Mouse (Mus musculus) heart, embryonic 14.5 days (tissue): ENCODE results near the gene Tnfaip3. TPM values are rescaled to one million over a fixed set of nuclear protein-coding genes. Genes with fewer than 3 reads are reported as not detected.

ENCODE experiments used
- ATAC-seq: fragments of 200-750 bp; cut with Nextera tagmentation; 2 replicates; pipeline ENCODE4 v1.8.0; 2017; ENCODE audit warnings: low read depth, moderate TSS enrichment; ENCODE audit not compliant: insufficient number of reproducible peaks, insufficient read depth, low FRiP score
- H3K27ac ChIP-seq, 2 experiments: fragments of 200-500 bp in 1 of 2; fragments of 300-500 bp in 1 of 2; sonication (generic) in 1 of 2; replicated peaks in 1 of 2; 2 replicates each; pipeline ENCODE4 v1.5.1; 2012 to 2014; ENCODE audit warnings: low read depth in 2 of 2, low read length in 2 of 2, control low read depth in 1 of 2, mild to moderate bottlenecking in 1 of 2, mixed read lengths in 1 of 2; ENCODE audit not compliant: control insufficient read depth in 1 of 2, insufficient read depth in 1 of 2
- H3K27me3 ChIP-seq: fragments of 300-500 bp; sonication (generic); 2 replicates; pipeline ENCODE4 v1.6.1; 2014; ENCODE audit warnings: mild to moderate bottlenecking, low read length, control low read depth; ENCODE audit not compliant: control insufficient read depth, insufficient read depth
- H3K36me3 ChIP-seq: fragments of 300-500 bp; sonication (generic); 2 replicates; pipeline ENCODE4 v1.6.1; 2014; ENCODE audit warnings: mild to moderate bottlenecking, control low read depth, low read length, mixed read lengths; ENCODE audit not compliant: control insufficient read depth, insufficient read depth
- H3K4me1 ChIP-seq, 2 experiments: fragments of 200-500 bp in 1 of 2; fragments of 300-500 bp in 1 of 2; sonication (generic) in 1 of 2; 2 replicates each; pipeline ENCODE4 v1.6.1; 2012 to 2014; ENCODE audit warnings: low read length in 2 of 2, control low read depth in 1 of 2, mixed read lengths in 1 of 2; ENCODE audit not compliant: control insufficient read depth in 2 of 2, insufficient read depth in 2 of 2
- H3K4me2 ChIP-seq: fragments of 300-500 bp; sonication (generic); 2 replicates; pipeline ENCODE4 v1.6.1; 2014; ENCODE audit warnings: mild to moderate bottlenecking, low read length
- H3K4me3 ChIP-seq, 2 experiments: fragments of 200-500 bp in 1 of 2; fragments of 300-500 bp in 1 of 2; sonication (generic) in 1 of 2; 2 replicates each; pipeline ENCODE4 v1.5.1; 2012 to 2014; ENCODE audit warnings: low read length in 2 of 2, mild to moderate bottlenecking in 2 of 2, control low read depth in 1 of 2, low read depth in 1 of 2, moderate library complexity in 1 of 2; ENCODE audit not compliant: control insufficient read depth in 1 of 2, insufficient read depth in 1 of 2
- H3K9ac ChIP-seq: fragments of 300-500 bp; sonication (generic); 2 replicates; pipeline ENCODE4 v1.6.1; 2014; ENCODE audit warnings: mild to moderate bottlenecking, low read length
- H3K9me3 ChIP-seq: fragments of 300-500 bp; sonication (generic); 2 replicates; pipeline ENCODE4 v1.6.1; 2016; ENCODE audit warnings: low read length, control low read depth; ENCODE audit not compliant: control insufficient read depth
- WGBS: fragments of 180-500 bp; shearing (Covaris S2); extraction: QIAGEN DNeasy Blood & Tissue Kit; methylation state at CpG from one replicate; pipeline ENCODE4 v1.1.7; 2014; 5-methylcytosine and 5-hydroxymethylcytosine counted together
- polyA plus RNA-seq: library from polyadenylated mRNA; unstranded; fragments of >200 nt; fragmentation: Nextera tagmentation; extraction: Ambion mirVana; gene quantifications from 2 replicates; pipeline ENCODE4 v1.2.1, GENCODE M21; 2014

The Tnfaip3 gene
- polyA plus RNA-seq = 2.1 and 2.6 TPM in 2 replicates

DNA sequence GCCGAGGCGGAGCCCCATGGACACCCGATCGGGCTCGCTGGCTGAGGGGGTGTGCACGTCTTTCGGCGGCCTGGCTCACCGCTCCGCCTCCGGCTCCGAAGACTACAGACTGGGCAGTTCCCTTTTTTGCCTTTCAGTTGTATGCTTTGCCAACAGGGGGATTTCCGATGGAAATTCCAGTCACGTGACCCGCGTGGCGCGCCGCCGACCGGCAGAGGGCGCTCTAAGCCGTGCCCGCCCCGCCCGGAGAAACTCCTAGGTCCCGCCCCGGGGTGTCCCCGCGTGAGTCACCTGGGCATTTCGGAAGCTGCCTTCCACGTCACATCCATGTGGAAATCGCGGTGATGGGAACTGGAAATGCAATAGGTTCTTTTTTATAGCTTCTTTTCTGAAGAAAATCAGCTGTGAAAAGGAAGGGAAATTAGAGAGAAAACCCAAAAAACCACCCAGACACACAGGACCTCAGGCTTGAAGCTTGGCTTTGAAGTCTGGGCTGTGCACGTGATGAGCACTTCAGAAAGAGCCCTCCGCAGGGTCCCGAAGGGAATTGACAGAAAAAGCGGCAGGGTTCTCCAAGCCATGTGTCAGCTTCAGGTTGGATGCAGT lies at the start of gene Tnfaip3:
Gene Tnfaip3, minus strand, starts transcription at position 401 of the 606 bp plus-strand sequence.
- peak; percentile 89 for ATAC-seq

DNA sequence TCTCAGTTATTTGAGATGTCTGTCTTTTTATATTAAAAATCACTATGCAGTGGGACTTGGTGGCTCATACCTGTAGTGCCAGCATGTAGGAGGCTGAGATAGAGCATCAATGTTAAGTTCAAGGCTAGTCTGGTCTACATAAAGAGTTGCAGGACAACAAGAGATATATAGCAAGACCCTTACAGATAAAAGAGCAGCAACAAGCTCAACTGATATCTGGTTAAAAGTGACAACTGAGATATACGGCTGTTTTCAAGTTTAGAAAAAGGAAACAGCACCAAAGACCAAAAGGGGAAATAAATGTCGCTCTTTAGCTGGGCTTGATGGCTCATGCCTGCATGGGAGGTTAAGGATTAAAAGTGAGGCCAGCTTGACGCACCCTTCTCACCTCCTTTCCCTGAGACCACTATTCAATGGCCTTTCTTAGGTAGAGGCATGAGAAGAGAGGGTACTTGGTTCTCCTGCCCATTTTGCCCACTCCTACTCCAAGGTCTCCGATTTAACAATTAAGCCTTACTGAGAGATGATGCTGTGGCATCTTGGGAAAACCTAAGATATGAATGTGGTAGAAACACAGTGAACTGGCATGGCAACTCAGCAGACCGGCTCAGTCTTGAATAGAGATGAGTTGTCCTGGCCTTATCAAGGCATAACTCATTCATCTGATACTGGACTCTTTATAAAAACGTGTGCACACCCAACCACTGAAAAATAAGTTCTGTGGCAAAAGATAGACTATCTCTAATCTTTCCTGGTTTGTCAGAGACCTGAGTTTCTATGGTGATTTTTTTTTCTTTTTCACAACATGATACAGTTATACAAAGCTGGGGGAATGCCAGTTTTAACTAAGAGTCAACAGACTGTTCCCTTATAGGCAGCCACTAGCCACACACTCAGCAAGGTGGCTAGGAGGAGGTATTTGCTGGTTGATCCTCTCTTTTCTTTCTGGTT lies 49.5 kb upstream of the Tnfaip3 start:
- Histone ChIP-seq H3K4me3 (no peak overlapping the region), H3K36me3 (no peaks in the 10 kb centered on the region), H3K4me2 (no peak overlapping the region), H3K4me1 (peaks cover 13 to 18% of the 10 kb centered on the region in 2 experiments), H3K9me3 (no peaks in the 10 kb centered on the region), H3K9ac (no peak overlapping the region), H3K27ac (no peak overlapping the region), H3K27me3 (no peaks in the 10 kb centered on the region)
- no peak for ATAC-seq
- 59% methylated on average over 6 of the region's 6 CpGs for WGBS

More for the DNA sequence above, at the start of gene Tnfaip3:
- Histone ChIP-seq H3K9ac (peak within 1 kb of the TSS; percentile 88), H3K27me3 (no peaks in the 10 kb centered on the region), H3K9me3 (no peaks in the 10 kb centered on the region), H3K4me2 (peak within 1 kb of the TSS; percentile 81), H3K4me3 (peak within 1 kb of the TSS; percentile 91), H3K36me3 (peaks cover 6% of the 10 kb centered on the region; the same call in 1 of the 2 replicates), H3K4me1 (peaks cover 8 to 15% of the 10 kb centered on the region in 2 experiments; a peak in 3 of 4 replicates), H3K27ac (peak within 1 kb of the TSS; percentile 76 to 85)
- under 1% methylated on average over 38 of the region's 38 CpGs for whole genome bisulfite sequencing

- no peak overlapping the region for H3K4me2 ChIP-seq
- ATAC-seq = no peak
- no peaks in the 10 kb centered on the region for H3K9me3 ChIP-seq
- no peaks in the 10 kb centered on the region for H3K27me3 ChIP-seq
- H3K27ac ChIP-seq = no peak overlapping the region
- peaks cover 13 to 18% of the 10 kb centered on the region in 2 experiments for H3K4me1 ChIP-seq
- H3K36me3 ChIP-seq = no peaks in the 10 kb centered on the region
- no peak overlapping the region for H3K9ac ChIP-seq
- 80% methylated on average over 1 of the region's 1 CpGs for WGBS
- H3K4me3 ChIP-seq = no peak overlapping the region
These were observed 48.2 kb upstream of the Tnfaip3 start for GRCm38 (mm10) chr10:19063670-19064069.

DNA sequence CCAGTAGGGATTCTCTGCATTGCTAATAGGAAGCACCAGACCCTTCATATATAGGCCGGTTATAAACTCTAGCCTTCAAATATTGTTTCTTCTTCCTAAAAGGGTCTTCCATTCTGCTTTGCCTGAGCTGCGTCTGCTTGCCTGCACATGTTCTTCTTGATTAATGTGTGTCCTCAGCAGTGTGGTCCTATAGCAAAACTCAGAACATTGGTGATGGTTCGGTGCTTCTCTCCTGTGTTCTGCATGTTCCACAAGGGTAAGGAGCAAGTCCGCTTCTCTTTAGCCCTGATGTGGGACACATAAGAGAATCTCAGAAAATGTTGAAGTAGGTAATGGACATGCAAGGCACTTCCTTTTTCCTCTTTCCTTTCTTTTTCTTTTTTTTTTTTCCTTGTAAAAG lies 47.8 kb upstream of the Tnfaip3 start:
- Histone ChIP-seq H3K36me3 (no peaks in the 10 kb centered on the region), H3K27ac (peak overlapping the region in 1 of 2 experiments; percentile 35; a peak in 2 of 4 replicates), H3K4me3 (no peak overlapping the region), H3K4me2 (no peak overlapping the region), H3K9me3 (no peaks in the 10 kb centered on the region), H3K9ac (no peak overlapping the region), H3K27me3 (no peaks in the 10 kb centered on the region), H3K4me1 (peaks cover 13 to 18% of the 10 kb centered on the region in 2 experiments)
- WGBS = 84% methylated on average over 4 of the region's 4 CpGs
- ATAC-seq = no peak

DNA sequence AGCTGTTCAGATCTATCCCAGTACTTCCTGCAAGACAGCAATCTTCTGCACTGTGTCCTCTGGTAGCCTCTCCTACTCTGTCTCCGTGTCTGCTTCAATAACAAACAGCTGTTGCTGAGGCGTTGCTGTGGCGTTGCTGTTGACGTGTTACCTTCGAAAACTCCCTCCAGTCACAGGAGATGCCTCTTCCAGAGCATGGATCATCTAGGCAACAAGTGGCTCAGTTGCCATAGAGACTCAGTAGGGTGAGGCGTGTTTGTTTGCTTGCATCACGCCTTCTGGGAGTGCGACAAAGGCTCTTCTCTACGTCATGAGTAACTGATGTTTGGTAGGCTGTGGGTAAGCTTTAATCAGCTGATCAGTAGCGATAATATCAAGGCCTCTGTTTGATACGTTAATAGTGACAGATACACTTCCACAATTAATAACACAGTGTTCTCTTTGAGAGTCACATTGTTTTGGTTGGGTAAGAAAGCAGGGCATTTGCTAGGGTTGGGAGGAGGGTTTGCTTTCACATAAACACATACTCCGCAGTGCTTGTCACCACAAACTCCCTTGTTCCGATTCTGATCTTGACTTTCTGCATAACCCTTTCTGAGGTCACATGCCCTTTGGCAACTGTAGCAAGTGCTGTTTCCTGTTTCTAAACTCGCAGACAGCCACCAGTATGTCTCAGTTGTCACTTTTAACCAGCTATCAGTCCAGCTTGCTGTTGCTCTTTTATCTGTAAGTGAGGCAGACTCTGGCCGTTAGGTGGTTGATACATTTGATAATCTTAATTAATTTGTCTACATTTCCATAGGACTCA lies 46.8 kb upstream of the Tnfaip3 start:
- peak; percentile 47; the same call in 1 of the 2 replicates for ATAC-seq
- Histone ChIP-seq H3K4me2 (peak overlapping the region; percentile 39), H3K9ac (no peak overlapping the region), H3K4me1 (peaks cover 13 to 18% of the 10 kb centered on the region in 2 experiments), H3K27me3 (no peaks in the 10 kb centered on the region), H3K27ac (peak overlapping the region; percentile 35 to 54; a peak in 3 of 4 replicates), H3K36me3 (no peaks in the 10 kb centered on the region), H3K9me3 (no peaks in the 10 kb centered on the region), H3K4me3 (no peak overlapping the region; a peak in 1 of 4 replicates)
- 26% methylated on average over 15 of the region's 15 CpGs for WGBS

DNA sequence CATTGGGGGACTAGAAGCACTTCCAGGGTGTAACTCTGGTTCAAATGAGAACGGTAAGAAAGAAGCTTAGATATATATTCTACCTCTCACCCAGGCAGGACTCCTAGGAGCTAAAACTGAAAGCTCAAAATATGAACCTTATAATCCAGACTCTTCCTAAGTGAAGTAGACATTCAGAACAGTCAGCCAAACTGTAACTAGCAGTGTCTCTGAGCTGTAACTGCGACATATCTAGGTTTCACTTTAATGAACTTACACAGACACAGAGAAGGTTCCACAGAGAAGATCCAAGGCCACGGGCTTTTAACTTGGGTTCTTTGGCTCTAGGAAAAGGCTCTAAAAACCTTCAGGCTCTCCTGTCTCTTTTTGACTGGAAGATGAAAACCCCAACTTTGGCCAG lies 45.7 kb upstream of the Tnfaip3 start:
- Histone ChIP-seq H3K4me1 (peaks cover 13 to 18% of the 10 kb centered on the region in 2 experiments), H3K4me3 (no peak overlapping the region), H3K4me2 (no peak overlapping the region), H3K36me3 (no peaks in the 10 kb centered on the region), H3K27ac (no peak overlapping the region), H3K27me3 (no peaks in the 10 kb centered on the region), H3K9me3 (no peaks in the 10 kb centered on the region), H3K9ac (no peak overlapping the region)
- 90% methylated on average over 3 of the region's 3 CpGs for WGBS
- ATAC-seq = no peak

- no peaks in the 10 kb centered on the region for H3K9me3 ChIP-seq
- ATAC-seq = no peak
- 84% methylated on average over 1 of the region's 1 CpGs for WGBS
These were observed 38.1 kb upstream of the Tnfaip3 start for GRCm38 (mm10) chr10:19053524-19053923.

More at GRCm38 (mm10) chr10:19053524-19053923, 38.1 kb upstream of the Tnfaip3 start:
- H3K9ac ChIP-seq = no peak overlapping the region
- no peaks in the 10 kb centered on the region for H3K4me1 ChIP-seq
- H3K4me3 ChIP-seq = no peak overlapping the region
- H3K27ac ChIP-seq = no peak overlapping the region
- H3K36me3 ChIP-seq = no peaks in the 10 kb centered on the region
- no peak overlapping the region for H3K4me2 ChIP-seq
- no peaks in the 10 kb centered on the region for H3K27me3 ChIP-seq
